Mouse (Mus musculus) ES-E14 (cell line): ENCODE results near the gene Tbrg4. TPM values are rescaled to one million over a fixed set of nuclear protein-coding genes. Genes with fewer than 3 reads are reported as not detected.

Experiments
- DNase-seq: peaks from one replicate; pipeline ENCODE4 v3.0.0-alpha.2; 2013; ENCODE audit warnings: low read depth, low spot score
- H3K27ac ChIP-seq: 2 replicates; pipeline ENCODE4 v1.5.1; 2012; ENCODE audit warnings: low read depth, mild to moderate bottlenecking, low read length, moderate library complexity, mixed read lengths; ENCODE audit not compliant: poor library complexity, insufficient read depth, severe bottlenecking
- H3K36me3 ChIP-seq: 2 replicates; pipeline ENCODE4 v1.6.1; 2012; ENCODE audit warnings: mild to moderate bottlenecking, low read length, moderate library complexity, mixed read lengths; ENCODE audit not compliant: control insufficient read depth, poor library complexity, insufficient read depth, severe bottlenecking
- H3K4me1 ChIP-seq, 2 experiments: fragments of 150-350 bp in 1 of 2; sonication (generic) in 1 of 2; 2 replicates each; pipeline ENCODE4 v1.6.1; 2012; ENCODE audit warnings: low read length in 2 of 2, mild to moderate bottlenecking in 1 of 2, mixed read lengths in 1 of 2; ENCODE audit not compliant: control insufficient read depth in 2 of 2, insufficient read depth in 2 of 2, poor library complexity in 1 of 2
- H3K4me3 ChIP-seq, 2 experiments: fragments of 150-350 bp in 1 of 2; sonication (generic) in 1 of 2; 2 replicates each; pipeline ENCODE4 v1.5.1; 2012; ENCODE audit warnings: low read length in 2 of 2, low read depth in 1 of 2, mild to moderate bottlenecking in 1 of 2, mixed read lengths in 1 of 2; ENCODE audit not compliant: insufficient read depth in 1 of 2, poor library complexity in 1 of 2, severe bottlenecking in 1 of 2
- H3K9ac ChIP-seq: 2 replicates; pipeline ENCODE4 v1.6.1; 2012; ENCODE audit warnings: low read depth, mild to moderate bottlenecking, low read length, mixed read lengths; ENCODE audit not compliant: poor library complexity, insufficient read depth, severe bottlenecking
- H3K9me3 ChIP-seq: fragments of 150-350 bp; sonication (generic); 2 replicates; pipeline ENCODE4 v1.6.1; 2012; ENCODE audit warnings: low read depth, mild to moderate bottlenecking, low read length; ENCODE audit not compliant: control insufficient read depth, insufficient read depth
- CHD2 ChIP-seq: IDR thresholded peaks from 2 replicates; pipeline ENCODE4 v1.6.1; 2014; ENCODE audit warnings: mild to moderate bottlenecking, low read depth, low read length, inconsistent platforms
- HCFC1 ChIP-seq: IDR thresholded peaks from 2 replicates; pipeline ENCODE4 v1.6.1; 2012; ENCODE audit warnings: low read length, inconsistent platforms, borderline replicate concordance; ENCODE audit not compliant: insufficient read depth
- MAFK ChIP-seq: IDR thresholded peaks from 2 replicates; pipeline ENCODE4 v1.6.1; 2014; ENCODE audit warnings: mild to moderate bottlenecking, low read depth, low read length, inconsistent platforms; ENCODE audit not compliant: insufficient read depth
- ZC3H11A ChIP-seq: IDR thresholded peaks from 2 replicates; pipeline ENCODE4 v1.6.1; 2012; ENCODE audit warnings: low read depth, mild to moderate bottlenecking, inconsistent platforms, low read length, borderline replicate concordance
- ZNF384 ChIP-seq: IDR thresholded peaks from 2 replicates; pipeline ENCODE4 v1.6.1; 2012; ENCODE audit warnings: low read depth, low read length, inconsistent platforms
- in situ Hi-C, 2 experiments: fragments of 600-800 bp; cut with MboI; formaldehyde crosslinking; loops; one replicate each; pipeline ENCODE4 v1.15.1; 2025; ENCODE audit warnings: low sequenced_read_pairs in 2 of 2, inconsistent platforms in 1 of 2; ENCODE audit not compliant: unreplicated experiment in 2 of 2
- total RNA-seq: library from RNA; depleted of rRNA; stranded (reverse); fragments of 300-350 nt; gene quantifications from 2 replicates; pipeline ENCODE4 v1.2.3, GENCODE M21; 2012

Tbrg4 gene
- total RNA-seq, 1 experiment: 178 TPM

- in situ Hi-C loops: no loop called here
- Histone ChIP-seq H3K36me3 (peaks cover 46% of the 10 kb centered on the region), H3K27ac (peak overlapping the region; percentile 96; the same call in 1 of the 2 replicates), H3K9me3 (no peaks in the 10 kb centered on the region), H3K9ac (peak overlapping the region; percentile 99), H3K4me1 (peaks cover 3 to 5% of the 10 kb centered on the region in 2 experiments; a peak in 1 of 4 replicates), H3K4me3 (peak overlapping the region; percentile 86)
- TF ChIP-seq HCFC1: no peak
- TF ChIP-seq ZC3H11A: no peak
- TF ChIP-seq ZNF384: no peak
- no peak for TF ChIP-seq CHD2
- no peak for TF ChIP-seq MAFK
- DNase-seq: no peak
These were observed 1.1 kb downstream of the Tbrg4 start for GRCm38 (mm10) chr11:6624619-6625382.

GRCm38 (mm10) chr11:6623704-6624103 is 2.2 kb downstream of the Tbrg4 start:
- no peak for TF ChIP-seq ZNF384
- TF ChIP-seq MAFK: no peak
- TF ChIP-seq CHD2: no peak
- no peak for TF ChIP-seq HCFC1
- TF ChIP-seq ZC3H11A: no peak
- Histone ChIP-seq H3K36me3 (peaks cover 57% of the 10 kb centered on the region), H3K4me1 (peaks cover 2 to 3% of the 10 kb centered on the region in 2 experiments; a peak in 1 of 4 replicates), H3K27ac (no peak overlapping the region; the same call in 1 of the 2 replicates), H3K9me3 (no peaks in the 10 kb centered on the region), H3K4me3 (peak overlapping the region; percentile 86), H3K9ac (peak overlapping the region; percentile 99; the same call in 1 of the 2 replicates)
- in situ Hi-C loops: no loop called here
- no peak for DNase-seq

DNA sequence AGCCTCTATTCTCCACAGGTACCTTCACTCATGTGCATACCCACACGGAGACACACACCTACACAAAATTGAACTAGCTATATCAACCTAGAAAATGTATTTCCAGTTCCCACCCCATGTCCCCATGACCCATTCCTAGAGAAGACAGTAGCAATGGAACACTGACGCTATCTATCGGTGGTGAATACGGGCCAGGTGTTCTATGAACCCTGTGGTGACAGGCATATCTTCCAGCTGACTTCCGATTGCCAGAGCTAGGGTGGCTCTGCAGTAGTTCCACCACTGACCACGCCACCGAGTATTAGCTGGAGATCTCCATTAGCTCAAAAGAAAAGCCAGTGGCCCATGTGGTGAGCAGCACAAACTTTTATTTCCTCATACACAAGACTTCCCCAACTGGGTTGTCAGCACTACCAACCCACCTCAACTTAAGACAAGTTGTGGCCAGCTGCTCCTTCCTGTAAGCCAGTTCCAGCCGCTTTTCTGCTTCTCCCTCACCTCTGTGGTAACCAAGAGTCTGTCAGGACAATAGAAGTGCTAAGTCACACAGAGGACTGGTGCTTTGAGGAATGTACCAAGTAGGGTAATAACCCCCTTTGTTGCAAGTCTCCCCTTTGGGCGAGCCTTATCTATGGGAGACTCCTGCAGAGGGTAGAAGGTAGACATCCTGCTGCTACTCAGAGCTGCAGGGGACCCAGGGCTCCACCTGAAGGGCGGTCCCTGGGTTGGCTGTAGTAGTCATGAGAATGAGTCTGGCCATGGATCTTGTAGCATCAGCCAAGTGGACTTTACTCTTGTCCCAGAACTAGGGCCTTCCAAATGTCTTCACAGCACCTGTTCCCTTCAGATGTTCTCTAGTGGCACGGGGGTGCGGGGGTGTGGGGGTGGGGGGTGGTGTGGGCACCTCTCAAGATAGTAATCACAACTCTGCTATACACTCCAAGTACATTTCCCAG is 10.3 kb downstream of the Tbrg4 start:
- DNase-seq: no peak
- Histone ChIP-seq H3K9ac (no peak overlapping the region), H3K9me3 (no peaks in the 10 kb centered on the region), H3K4me1 (peaks cover 0 to 4% of the 10 kb centered on the region in 2 experiments; a peak in 1 of 4 replicates), H3K27ac (no peak overlapping the region), H3K36me3 (peaks cover 64% of the 10 kb centered on the region), H3K4me3 (no peak overlapping the region)
- in situ Hi-C loops: no loop called here
- TF ChIP-seq MAFK: peak; percentile 75
- TF ChIP-seq CHD2: no peak

- no peak within 1 kb of the TSS for H3K27ac ChIP-seq
- H3K9ac ChIP-seq: 0 out of 2 replicates have a peak within 1 kb of the TSS, but pooled peaks have one; percentile 13
- TF ChIP-seq MAFK (no peak), ZNF384 (no peak), CHD2 (no peak)
- peak within 1 kb of the TSS; percentile 42 to 47; a peak in 3 of 4 replicates for H3K4me3 ChIP-seq
- no peaks in the 10 kb centered on the region for H3K4me1 ChIP-seq
- H3K36me3 ChIP-seq: no peaks in the 10 kb centered on the region
- DNase-seq: no peak
- in situ Hi-C loops: no loop called here
- H3K9me3 ChIP-seq: no peaks in the 10 kb centered on the region
These were observed 20.1 kb downstream of the Tbrg4 start, which contains the start of gene Nacad for GRCm38 (mm10) chr11:6605491-6606399. Gene Nacad, minus strand, starts transcription at chr11:6606053.
